Mouse (Mus musculus): ENCODE results near the gene Cabp1. TPM values are rescaled to one million over a fixed set of nuclear protein-coding genes. Genes with fewer than 3 reads are reported as not detected.

Cabp1 gene
- polyA plus RNA-seq, 1 experiment, result not detected

- Histone ChIP-seq H3K4me1 (ENCODE audit: control insufficient read depth, insufficient read depth, low read length) (no peaks in the 10 kb centered on the region), H3K4me3 (replicated peaks; ENCODE audit: control insufficient read depth, low read depth, low read length) (no peak overlapping the region), H3K27ac (ENCODE audit: control insufficient read depth, insufficient read depth, low read depth, low read length, poor library complexity) (no peak overlapping the region)
- WGBS, result 81% methylated on average over 10 of the region's 10 CpGs
- TF ChIP-seq POLR2A (IDR thresholded peaks at IDR 0.05; ENCODE audit: borderline replicate concordance, control insufficient read depth, low read depth, low read length) (no peak), CTCF (IDR thresholded peaks at IDR 0.05; ENCODE audit: control insufficient read depth, insufficient read depth, low read length) (no peak)
Observed at GRCm38 (mm10) chr5:115143552-115143951, 50.6 kb downstream of the Cabp1 start.

GRCm38 (mm10) chr5:115142166-115142697, 51.9 kb downstream of the Cabp1 start:
- H3K4me3 ChIP-seq (replicated peaks; ENCODE audit: control insufficient read depth, low read depth, low read length), result no peak overlapping the region
- H3K4me1 ChIP-seq (ENCODE audit: control insufficient read depth, insufficient read depth, low read length), result no peaks in the 10 kb centered on the region
- TF ChIP-seq POLR2A (IDR thresholded peaks at IDR 0.05; ENCODE audit: borderline replicate concordance, control insufficient read depth, low read depth, low read length) (no peak), CTCF (IDR thresholded peaks at IDR 0.05; ENCODE audit: control insufficient read depth, insufficient read depth, low read length) (no peak)
- 77% methylated on average over 9 of the region's 9 CpGs for WGBS
- no peak overlapping the region for H3K27ac ChIP-seq (ENCODE audit: control insufficient read depth, insufficient read depth, low read depth, low read length, poor library complexity)

GRCm38 (mm10) chr5:115140726-115141125, 53.5 kb downstream of the Cabp1 start:
- no peak for TF ChIP-seq POLR2A (IDR thresholded peaks at IDR 0.05; ENCODE audit: borderline replicate concordance, control insufficient read depth, low read depth, low read length)
- no peak for TF ChIP-seq CTCF (IDR thresholded peaks at IDR 0.05; ENCODE audit: control insufficient read depth, insufficient read depth, low read length)
- Histone ChIP-seq H3K4me1 (ENCODE audit: control insufficient read depth, insufficient read depth, low read length) (no peaks in the 10 kb centered on the region), H3K27ac (ENCODE audit: control insufficient read depth, insufficient read depth, low read depth, low read length, poor library complexity) (no peak overlapping the region), H3K4me3 (replicated peaks; ENCODE audit: control insufficient read depth, low read depth, low read length) (no peak overlapping the region)
- 83% methylated on average over 3 of the region's 3 CpGs for WGBS

- no peak overlapping the region for H3K27ac ChIP-seq (ENCODE audit: control insufficient read depth, insufficient read depth, low read depth, low read length, poor library complexity)
- H3K4me1 ChIP-seq (ENCODE audit: control insufficient read depth, insufficient read depth, low read length), result no peaks in the 10 kb centered on the region
- no peak overlapping the region for H3K4me3 ChIP-seq (replicated peaks; ENCODE audit: control insufficient read depth, low read depth, low read length)
- TF ChIP-seq CTCF (IDR thresholded peaks at IDR 0.05; ENCODE audit: control insufficient read depth, insufficient read depth, low read length), result no peak
- WGBS, result 73% methylated on average over 4 of the region's 4 CpGs
Observed at GRCm38 (mm10) chr5:115139124-115139523, 55.1 kb downstream of the Cabp1 start.

GRCm38 (mm10) chr5:115134234-115135165, 59.7 kb downstream of the Cabp1 start, which contains the start of gene Unc119b:
Unc119b (minus strand) TSS chr5:115134975.
- WGBS, result under 1% methylated on average over 81 of the region's 81 CpGs
- Histone ChIP-seq H3K27ac (ENCODE audit: control insufficient read depth, insufficient read depth, low read depth, low read length, poor library complexity) (peak within 1 kb of the TSS; percentile 50), H3K4me1 (ENCODE audit: control insufficient read depth, insufficient read depth, low read length) (peaks cover 4% of the 10 kb centered on the region), H3K4me3 (replicated peaks; ENCODE audit: control insufficient read depth, low read depth, low read length) (peak within 1 kb of the TSS; percentile 67)
- TF ChIP-seq POLR2A (IDR thresholded peaks at IDR 0.05; ENCODE audit: borderline replicate concordance, control insufficient read depth, low read depth, low read length), result peak; percentile 34; the same call in 1 of the 2 replicates
- no peak for TF ChIP-seq CTCF (IDR thresholded peaks at IDR 0.05; ENCODE audit: control insufficient read depth, insufficient read depth, low read length)

GRCm38 (mm10) chr5:115133358-115134066, 60.7 kb downstream of the Cabp1 start:
- H3K4me1 ChIP-seq (ENCODE audit: control insufficient read depth, insufficient read depth, low read length), result peaks cover 4% of the 10 kb centered on the region
- peak overlapping the region; percentile 46 for H3K4me3 ChIP-seq (replicated peaks; ENCODE audit: control insufficient read depth, low read depth, low read length)
- no peak for TF ChIP-seq CTCF (IDR thresholded peaks at IDR 0.05; ENCODE audit: control insufficient read depth, insufficient read depth, low read length)
- no peak for TF ChIP-seq POLR2A (IDR thresholded peaks at IDR 0.05; ENCODE audit: borderline replicate concordance, control insufficient read depth, low read depth, low read length)
- H3K27ac ChIP-seq (ENCODE audit: control insufficient read depth, insufficient read depth, low read depth, low read length, poor library complexity), result peak overlapping the region; percentile 26
- WGBS, result 35% methylated on average over 6 of the region's 6 CpGs

GRCm38 (mm10) chr5:115132465-115132864, 61.7 kb downstream of the Cabp1 start:
- TF ChIP-seq CTCF (IDR thresholded peaks at IDR 0.05; ENCODE audit: control insufficient read depth, insufficient read depth, low read length) (no peak), POLR2A (IDR thresholded peaks at IDR 0.05; ENCODE audit: borderline replicate concordance, control insufficient read depth, low read depth, low read length) (no peak)
- Histone ChIP-seq H3K4me3 (replicated peaks; ENCODE audit: control insufficient read depth, low read depth, low read length) (no peak overlapping the region), H3K27ac (ENCODE audit: control insufficient read depth, insufficient read depth, low read depth, low read length, poor library complexity) (peak overlapping the region; percentile 67), H3K4me1 (ENCODE audit: control insufficient read depth, insufficient read depth, low read length) (peaks cover 4% of the 10 kb centered on the region)
- 79% methylated on average over 8 of the region's 8 CpGs for WGBS

- H3K27ac ChIP-seq (ENCODE audit: control insufficient read depth, insufficient read depth, low read depth, low read length, poor library complexity), result no peak overlapping the region
- TF ChIP-seq POLR2A (IDR thresholded peaks at IDR 0.05; ENCODE audit: borderline replicate concordance, control insufficient read depth, low read depth, low read length) (no peak), CTCF (IDR thresholded peaks at IDR 0.05; ENCODE audit: control insufficient read depth, insufficient read depth, low read length) (no peak)
- H3K4me3 ChIP-seq (replicated peaks; ENCODE audit: control insufficient read depth, low read depth, low read length), result no peak overlapping the region
- 80% methylated on average over 6 of the region's 6 CpGs for WGBS
- H3K4me1 ChIP-seq (ENCODE audit: control insufficient read depth, insufficient read depth, low read length), result peaks cover 4% of the 10 kb centered on the region
Observed at GRCm38 (mm10) chr5:115129328-115129727, 64.9 kb downstream of the Cabp1 start.
